Mouse (Mus musculus) adrenal gland, adult 18-20 months (tissue): ENCODE data around the gene Wwtr1. TPM values are rescaled to one million over a fixed set of nuclear protein-coding genes. Genes with fewer than 3 reads are reported as not detected.

Source experiments
- DNase-seq, 2 experiments: peaks; one replicate each; pipeline ENCODE4 v3.0.0; 2021 to 2022; ENCODE audit warnings: low spot score in 2 of 2
- total RNA-seq, 2 experiments: library from RNA; stranded (reverse); gene quantifications; 1 replicate in 1 of 2; 2 replicates in 1 of 2; pipeline ENCODE4 v1.2.3; 2021

Wwtr1 gene
- total RNA-seq, 2 experiments from 2014 or later: 31.5 to 36.7 TPM

DNA sequence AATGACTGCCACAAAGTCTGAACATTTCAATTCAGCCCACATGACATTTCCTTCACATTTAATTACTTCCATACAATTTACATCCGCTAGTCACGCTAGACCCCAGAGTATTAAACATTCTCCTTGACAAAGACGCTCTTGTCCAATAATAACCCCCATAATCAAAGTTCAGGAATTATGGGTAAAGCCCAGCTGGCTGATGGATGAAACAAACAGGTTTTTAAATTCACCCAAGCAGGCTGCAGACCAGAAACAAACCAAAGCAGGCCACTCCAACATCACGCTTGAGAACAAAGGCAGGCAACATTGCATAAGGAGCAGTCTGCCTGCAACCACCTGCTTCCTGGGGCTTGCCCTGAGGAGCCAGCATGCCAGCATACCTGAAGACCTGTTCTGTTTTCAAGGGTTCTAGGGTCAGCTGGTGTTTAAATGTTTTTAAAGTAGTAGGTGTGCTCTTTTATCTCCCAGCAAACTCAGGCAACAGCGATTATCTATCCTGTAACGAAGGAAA is 12.7 kb downstream of the Wwtr1 start:
- DNase-seq: no peak

DNA sequence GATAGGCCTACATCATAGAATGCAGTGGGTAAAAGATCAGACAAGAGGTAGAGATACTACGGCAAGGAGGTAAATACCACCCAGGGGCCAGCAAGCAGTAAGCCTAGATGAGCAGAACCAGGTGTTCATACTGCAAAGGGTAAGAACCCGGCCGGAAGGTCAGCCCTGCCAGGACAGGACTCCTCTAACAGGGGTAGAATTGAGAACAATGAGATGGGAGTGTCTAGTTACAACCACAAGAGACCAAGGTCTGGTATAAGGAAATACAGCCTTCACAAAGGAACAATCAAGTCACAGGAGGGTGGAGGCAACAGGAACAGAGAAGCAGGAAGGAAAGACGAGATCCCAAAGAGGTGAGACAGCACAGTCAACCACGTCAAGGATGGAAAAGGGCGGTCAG is 16.9 kb downstream of the Wwtr1 start:
- no peak for DNase-seq

DNA sequence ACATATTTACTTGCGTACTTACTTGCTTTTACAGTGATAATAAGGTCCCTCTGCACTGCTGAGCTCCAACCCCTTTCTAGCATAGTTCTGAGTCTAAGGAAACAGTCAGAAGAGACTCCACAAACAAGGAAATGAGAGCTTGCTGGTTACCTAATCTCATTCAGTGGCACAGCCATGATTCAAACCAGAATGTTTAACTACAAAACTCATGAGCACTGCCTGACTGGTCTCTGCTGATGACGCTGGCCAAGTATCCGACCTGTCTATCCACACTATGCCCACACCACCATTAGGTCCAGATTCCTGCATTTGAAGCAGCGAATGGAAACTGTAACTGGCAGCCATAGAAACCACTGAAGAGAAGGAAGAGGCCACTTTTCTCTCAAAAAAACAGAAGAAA is 18.3 kb downstream of the Wwtr1 start:
- DNase-seq: no peak

DNA sequence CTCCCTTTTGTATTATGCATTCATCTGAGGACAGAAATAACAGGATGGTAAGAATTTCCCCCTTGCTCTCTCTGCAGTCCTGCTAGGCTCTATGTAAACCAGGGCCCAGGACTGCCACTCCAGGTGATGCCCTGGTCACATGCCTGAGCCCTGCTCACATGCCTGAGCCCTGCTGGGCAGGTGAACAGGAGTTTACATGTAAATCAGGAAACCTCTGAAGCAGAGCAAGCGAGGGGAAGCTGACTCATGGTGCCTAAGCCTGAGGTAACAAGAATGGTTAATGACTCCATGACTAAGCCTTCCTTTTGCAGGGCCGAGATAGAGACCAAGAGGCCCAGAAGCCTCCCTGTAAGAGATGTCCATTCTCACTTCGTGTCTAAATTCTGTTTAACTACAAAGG is 20.1 kb downstream of the Wwtr1 start:
- DNase-seq: peak in 1 of 2 experiments; percentile 28

DNA sequence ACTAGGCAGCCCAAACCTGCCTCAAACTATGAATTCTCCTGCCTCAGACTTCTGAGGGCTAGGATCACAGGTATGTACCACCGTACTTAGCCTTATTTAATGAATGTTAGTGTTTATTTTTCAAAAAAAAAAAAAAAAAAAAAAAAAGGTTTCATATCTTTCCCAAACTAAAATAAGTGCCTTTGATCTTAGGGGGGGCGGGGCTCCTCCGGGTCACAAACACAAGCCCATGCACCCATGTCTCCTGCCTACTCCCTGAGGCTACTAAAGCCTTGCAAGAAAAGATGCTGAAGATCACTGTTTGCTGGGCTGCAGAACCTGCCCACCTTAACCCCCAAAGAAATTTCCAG is 20.8 kb downstream of the Wwtr1 start:
- DNase-seq: no peak

DNA sequence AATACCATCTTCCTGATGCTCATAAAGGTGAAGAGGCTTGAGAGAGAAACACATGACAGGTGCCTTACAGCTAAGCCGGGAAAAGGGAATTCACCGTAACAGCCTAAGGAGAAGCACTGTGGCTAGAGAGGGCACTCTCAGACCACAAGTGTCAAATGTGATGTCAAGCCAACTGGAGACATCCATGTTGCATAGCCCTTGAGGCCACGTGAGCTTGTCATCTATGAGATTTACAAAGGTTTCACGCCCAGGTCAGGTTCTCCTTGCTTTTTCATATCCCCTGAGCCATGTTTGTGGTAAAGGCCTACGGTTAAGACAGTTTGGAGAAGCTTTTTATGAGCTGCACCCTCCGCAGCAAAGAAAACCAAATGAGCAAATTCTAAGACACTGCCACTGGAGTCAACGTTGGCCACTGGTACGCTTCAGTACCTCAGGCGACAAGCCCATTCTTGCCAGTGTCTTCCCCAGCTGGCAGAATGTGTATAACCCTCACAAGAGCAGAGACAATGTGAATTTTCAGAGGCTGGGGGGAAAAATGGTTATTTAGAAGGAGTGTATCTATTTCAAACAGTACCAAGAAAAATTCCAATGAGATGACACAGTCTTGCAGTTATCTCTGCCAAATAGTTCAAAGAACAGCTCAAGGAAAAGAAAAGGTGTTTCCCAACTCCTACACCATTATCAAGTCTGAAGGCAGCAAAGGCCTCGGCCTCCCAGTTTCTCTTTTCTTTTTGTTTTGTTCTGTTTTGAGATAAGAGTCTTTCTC is 21.4 kb downstream of the Wwtr1 start:
- DNase-seq: no peak

DNA sequence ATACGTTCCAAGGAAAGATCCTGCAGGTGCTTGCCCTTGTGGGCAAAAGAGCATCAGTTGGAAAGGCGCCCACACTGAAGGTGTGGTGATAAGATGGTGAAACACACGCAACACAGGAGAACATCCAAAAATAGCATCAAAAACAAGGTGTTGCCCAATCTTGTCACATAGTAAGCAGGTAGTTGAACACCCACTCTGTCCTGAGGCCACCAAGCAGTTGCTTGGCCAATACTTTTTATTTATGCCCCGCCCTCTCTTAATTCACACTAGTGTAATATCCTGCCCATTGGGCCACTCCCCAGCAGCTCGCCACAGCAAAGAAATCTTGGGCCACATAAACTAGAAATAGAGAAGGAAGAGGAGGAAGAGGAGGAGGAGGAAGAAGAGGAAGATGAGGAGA is 22.6 kb downstream of the Wwtr1 start:
- DNase-seq: no peak

DNA sequence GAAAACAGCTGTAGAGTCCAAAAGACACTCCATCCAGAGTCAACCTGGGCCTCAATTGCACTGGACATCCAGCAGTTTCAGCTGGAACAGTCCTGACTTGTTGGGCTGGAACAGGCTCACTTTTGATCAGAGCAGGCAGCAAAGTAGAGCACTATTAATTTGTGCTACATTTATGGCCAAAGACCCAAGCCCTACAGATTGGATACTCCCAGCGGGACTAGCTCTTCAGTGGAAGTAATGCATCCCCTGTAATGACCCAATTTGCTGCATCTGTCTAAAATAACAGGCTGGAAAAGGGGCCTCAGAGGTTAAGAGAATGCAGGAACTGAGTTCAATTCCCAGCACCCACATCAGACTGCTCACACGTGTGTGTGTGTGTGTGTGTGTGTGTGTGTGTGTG is 24.5 kb downstream of the Wwtr1 start:
- DNase-seq: no peak

DNA sequence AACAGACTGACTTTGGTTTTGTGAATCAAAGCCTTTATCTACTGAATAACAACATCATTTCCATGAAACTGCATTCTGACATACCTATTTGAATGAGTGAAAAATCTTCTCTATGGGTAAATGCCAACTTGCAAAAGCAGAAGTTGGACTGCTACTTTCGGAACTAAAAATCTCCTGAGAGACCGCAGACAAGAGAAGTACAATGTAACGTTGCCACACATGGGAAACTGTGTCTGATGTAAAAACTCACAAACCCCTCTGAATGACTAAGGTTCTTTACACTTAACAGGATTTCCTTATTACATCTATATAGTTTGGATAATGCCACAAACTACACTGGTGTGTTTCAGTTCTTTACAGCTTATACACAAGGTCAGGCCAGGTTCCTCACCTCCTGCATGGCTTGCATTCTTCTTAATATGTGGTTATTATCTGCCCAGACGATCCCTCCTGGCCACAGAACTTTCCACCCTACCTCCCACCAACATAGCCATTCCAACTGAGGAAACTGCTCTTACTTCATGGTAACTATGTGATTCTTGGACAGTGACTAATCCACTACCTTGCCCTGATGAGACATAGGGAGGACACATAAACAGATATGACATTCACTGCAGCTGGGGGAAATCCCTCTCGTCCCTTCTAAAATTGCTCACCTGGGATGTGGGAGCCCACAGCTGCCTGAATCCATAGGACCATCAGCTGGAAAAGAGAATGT is 25.1 kb downstream of the Wwtr1 start:
- DNase-seq: no peak

DNA sequence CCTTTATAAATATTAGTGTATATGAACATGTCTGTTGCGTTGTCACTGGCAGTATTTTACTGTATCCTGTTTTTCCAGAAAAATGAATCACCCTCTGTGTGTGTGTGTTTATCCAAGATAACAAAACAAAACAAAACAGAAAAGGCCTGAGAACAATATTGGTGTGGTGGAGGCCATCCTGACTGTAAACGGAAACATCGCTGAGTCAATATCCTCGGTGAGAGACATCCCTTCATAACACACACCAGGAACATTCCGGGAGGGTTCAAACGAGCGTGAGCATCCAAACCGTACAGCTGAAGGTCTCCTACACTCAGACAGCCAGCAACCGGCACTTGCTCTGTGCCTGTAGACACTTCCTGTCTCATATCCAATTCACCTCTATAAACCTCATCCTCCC is 31.6 kb downstream of the Wwtr1 start:
- DNase-seq: no peak

DNA sequence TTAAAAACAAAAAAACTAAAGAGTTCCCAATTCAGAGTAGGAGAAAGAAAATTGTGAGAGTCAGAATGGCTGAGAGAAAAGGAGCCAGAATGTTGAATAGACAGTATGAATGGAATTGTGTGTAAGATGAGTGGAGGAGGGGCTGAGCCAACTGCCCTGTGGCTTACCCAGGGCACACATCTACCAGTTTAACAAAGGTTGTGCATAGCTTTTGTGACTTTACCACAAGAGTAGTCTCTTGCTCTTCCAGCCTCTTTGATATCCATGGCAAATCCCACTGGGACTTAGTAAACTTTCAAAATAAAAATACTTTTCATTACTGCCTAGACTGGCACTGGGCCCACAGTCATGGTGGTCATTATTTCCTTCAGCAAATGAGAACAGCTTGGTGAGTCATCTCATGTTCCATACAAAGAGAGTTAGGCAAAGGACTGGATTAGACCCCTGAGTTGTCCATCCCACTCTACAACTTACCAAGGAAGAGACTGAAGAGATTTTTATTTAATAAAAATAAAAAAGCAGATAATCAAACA is 32.8 kb downstream of the Wwtr1 start:
- no peak for DNase-seq

DNA sequence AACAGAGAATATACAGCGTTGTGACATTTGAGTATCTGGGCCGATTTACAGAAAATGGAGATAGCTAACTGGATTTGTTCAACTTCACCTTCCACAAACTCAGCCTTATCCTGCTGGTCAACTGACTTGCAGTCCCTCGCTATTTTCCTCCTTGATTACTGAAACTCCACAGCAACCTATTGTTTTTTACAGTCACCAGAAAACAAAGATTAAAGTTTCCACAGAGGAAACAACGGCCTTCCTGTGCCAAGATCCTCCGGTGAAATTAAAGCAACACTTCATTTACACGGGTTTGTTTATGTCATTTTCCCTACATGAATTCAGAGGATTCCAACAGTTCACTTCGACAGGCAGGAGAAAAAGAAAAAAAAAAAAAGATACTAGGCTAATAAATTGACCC is 34.5 kb downstream of the Wwtr1 start:
- no peak for DNase-seq

DNA sequence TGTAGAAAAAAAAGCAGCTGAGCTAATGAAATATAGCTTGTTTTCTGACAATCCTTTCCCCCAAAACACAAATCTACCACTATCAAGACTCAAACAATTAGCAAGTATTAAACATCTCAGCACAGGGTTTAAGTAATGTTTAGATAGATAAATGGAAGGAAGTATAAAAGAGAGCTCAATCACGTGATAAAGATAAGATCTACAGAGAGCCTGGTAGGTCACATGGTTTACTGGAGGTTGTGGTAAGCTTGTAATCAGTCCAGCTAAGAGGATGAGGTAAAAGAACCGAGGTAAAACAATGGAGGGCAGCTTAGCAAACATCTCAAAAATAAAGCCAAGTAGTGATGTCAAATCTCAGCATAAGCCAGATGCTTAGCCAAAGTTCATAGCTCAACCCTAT is 35.2 kb downstream of the Wwtr1 start:
- no peak for DNase-seq

DNA sequence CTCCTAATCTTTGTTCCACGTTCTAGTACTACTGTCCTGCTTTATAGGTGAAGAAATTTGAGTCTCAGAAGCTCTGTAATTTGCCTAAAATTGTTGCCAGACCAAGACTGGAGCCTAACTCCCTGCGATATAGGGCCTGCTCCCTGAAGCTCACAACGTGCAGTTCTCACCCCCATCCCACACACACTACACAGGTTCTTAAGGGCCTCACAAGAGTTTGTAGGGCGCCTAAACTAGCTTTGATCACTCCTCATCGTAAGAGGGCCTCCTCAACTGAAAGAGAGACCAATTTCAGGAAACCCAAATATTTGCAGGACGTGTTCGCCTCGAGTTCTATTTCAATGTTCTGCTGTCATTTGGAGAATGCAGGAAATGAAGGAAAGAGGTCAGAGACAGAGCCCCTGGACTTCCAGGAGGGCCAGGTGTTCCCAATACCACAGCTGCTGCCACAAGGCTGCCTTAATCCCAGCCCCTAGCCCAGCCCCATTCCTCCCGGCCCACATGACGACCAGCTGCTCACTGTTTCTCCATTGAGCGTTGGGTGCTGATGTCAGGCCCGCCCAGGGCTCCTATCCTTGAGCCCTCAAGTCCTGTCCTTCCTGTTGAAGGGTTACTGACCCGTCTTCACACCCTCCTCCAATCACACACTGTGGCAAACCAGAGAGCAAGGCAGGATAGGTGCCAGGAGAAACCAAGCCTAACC is 40.1 kb downstream of the Wwtr1 start:
- DNase-seq: no peak

DNA sequence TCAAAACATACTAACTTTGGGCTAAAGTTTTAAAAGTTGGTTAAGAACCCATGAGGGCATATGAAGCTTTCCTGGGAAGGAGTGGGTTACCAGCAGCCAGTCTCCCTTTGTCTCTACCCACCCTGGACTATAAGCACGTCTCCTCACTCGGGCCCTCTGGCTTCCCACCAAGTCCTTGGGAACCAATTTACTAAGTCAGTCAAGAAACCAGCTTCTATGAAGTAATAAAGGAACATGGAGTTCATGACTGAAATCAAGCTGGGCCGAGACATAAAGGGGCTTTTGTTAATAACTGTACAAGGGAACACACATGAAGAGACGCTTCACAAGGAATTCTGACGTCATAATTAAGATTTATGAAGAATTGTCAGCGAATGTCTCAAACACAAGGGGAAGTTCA is 41.3 kb downstream of the Wwtr1 start:
- no peak for DNase-seq

DNA sequence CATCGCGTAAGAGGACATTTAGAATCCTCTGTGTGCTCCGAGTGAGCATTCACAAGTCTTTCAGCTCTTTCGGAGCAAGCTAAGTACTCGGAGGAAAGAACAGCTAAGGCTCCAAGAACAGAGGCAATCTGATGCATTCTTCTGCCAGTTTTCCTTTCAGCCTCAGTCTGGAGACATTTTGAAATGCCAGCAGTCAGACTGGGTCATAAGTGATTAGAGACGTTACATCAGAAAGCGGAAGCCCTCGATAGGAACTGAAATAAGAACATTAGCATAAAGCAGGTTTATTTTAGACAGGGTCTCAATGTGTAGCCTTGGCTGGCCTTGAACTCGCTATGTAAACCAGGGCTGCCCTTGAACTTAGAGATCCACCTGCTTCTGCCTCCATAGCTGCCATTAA is 41.8 kb downstream of the Wwtr1 start:
- no peak for DNase-seq

DNA sequence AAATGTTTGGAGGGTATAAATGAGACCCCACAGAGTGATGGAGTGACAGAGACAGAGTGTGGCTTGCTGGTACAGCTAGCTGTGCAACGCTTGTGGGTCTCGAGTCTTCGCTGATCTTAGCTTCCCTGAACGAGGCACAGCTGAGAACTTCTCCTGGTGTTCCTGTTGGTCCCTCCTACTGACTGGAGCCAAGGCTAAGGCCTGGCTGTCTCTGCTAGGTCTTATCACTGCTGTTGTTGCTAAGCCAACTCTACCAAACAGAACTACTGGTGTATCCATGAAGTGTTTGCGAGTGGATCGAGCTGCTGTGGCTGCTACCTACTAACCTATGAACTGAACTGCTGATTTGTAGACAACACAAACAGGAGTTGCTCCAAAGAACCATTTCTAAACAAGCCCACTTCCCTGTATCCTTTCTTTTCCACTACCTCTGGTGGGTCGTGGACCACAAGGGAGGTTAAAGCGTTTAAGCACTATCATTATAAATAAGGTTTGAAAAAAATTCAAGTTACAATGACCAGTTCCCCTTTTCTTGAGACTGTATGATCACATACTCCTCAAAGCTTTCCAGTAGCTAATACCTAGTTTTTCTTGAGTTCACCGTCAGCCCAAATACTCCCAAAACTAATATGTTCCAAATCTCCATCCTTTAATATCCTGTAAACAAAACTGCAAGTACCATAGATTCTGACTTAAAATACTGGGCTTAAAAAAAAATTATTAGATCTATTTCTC is 42.6 kb downstream of the Wwtr1 start:
- no peak for DNase-seq

DNA sequence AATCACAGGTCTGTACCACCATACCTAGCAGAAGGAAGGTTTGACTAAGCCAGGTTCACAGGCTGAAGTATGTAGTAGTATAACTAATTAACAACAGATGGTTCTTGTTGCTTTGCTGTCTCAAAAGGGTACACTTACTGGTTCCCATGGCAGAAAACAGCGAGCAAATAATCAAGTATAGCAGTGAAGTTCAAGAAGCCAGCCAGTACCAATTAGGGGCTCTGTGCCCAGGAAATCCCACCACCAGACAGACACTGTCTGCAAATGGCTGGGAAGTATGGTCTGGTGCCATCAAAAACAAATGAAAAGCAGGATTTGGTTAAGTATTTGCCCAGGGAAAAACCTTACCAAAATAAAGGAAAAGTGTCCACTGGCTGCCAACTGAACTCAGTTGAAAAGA is 44.9 kb downstream of the Wwtr1 start:
- DNase-seq: no peak

DNA sequence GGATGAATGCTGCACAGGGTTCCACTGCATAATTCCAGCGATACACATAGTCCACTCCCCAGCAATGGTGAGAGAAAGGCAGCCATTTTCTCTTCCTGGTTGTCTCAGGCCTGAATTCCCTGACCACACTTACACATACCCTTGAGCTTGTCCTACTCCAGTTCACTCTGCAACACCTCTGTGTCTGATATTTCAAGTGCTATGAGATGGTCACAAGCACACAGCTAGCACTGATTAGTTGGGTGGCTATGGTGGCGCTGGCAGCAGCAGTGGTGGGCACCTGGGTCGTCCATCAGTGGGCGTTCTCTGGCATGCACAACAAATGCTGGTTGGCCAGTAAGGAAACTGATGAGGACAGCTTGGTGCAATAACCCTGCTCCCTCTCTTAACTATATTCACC is 45.5 kb downstream of the Wwtr1 start:
- no peak for DNase-seq

DNA sequence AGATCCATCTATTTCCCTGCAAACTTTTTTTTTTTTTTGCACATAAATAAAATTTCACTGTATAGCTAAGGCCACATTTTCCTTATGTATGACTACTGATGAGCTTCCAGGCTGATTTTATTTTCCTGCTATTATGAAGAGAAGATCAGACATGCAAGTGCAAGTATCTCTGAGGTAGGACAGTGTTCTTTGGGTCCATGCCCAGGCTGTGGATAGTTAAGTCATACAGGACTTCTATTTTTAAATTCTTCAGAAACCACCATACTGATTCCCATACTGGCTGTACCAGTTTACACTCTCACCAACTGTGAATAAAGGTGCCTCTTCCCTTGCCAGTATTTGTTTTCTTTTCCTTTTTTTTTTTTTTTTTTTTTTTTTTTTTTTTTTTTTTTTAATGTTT is 48.6 kb downstream of the Wwtr1 start:
- no peak for DNase-seq

DNA sequence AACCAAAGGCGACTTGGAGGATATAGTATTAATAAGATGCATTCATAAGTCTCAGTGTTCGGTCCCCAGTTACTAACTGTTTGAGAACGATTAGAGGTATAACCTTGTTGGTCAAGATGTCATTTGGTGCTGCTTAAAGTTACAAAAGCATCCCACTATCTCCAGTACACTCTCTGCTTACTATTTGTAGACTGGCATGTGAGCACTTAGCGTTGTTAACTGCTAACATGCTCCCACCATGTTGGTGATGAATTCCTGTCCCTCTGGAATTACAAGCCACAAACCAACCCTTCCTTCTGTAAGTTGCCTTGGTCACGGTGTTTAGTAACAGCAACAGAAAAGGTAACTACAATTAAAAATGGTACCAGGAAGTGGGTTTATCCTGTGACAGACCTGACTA is 52.6 kb downstream of the Wwtr1 start:
- no peak for DNase-seq
